Mouse (Mus musculus): ENCODE data around the gene Cited2.

DNA sequence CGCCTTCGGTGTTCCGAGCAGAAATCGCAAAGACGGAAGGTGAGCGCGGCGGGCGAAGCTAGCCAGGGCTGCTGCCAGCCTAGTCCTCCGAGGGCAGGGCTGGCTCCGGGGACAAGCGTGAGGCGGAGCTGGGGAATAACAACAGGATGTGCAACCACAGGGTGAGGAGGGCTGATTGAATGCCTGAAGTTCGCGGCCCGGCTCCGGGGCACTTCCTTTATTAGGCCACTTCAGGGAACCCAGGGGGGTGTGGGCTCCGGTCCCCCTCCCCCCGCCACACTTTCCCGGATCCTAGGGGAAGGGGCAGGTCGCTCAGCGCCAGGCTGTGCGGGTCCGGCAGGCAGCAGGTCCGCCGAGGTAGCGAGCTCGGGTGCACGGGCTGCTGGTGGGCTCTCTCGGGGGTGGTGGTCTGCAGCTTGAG lies 413 bp downstream of the Cited2 start:
- no peak for TF ChIP-seq CTCF (IDR thresholded peaks at IDR 0.05; ENCODE audit: low read depth)
- no peak for TF ChIP-seq EP300 (IDR thresholded peaks at IDR 0.05; ENCODE audit: low read depth)
